Mouse (Mus musculus): ENCODE results near the gene Haus2.
"Not testable (repeated sequence)": the region's sequence is repeated elsewhere in the genome, so short reads cannot be mapped to it uniquely, and the experiment has no call there.

Haus2 gene

GRCm38 (mm10) chr2:120608830-120609723 lies at the start of gene Haus2, which contains the start of gene Lrrc57:
Gene Haus2, plus strand, starts transcription at chr2:120609383.
Gene Lrrc57, minus strand, starts transcription at chr2:120609520.
- DNase-seq (ENCODE audit: low read depth, low spot score): peak; percentile 78

GRCm38 (mm10) chr2:120561524-120561923 lies 47.7 kb upstream of the Haus2 start:
- no peak for DNase-seq (ENCODE audit: low read depth, low spot score)

- DNase-seq (ENCODE audit: low read depth, low spot score): no peak
These were observed 46.3 kb upstream of the Haus2 start for GRCm38 (mm10) chr2:120562859-120563234.

- DNase-seq (ENCODE audit: low read depth, low spot score): peak; percentile 89
These were observed 45.8 kb upstream of the Haus2 start, which contains the start of gene Zfp106 for GRCm38 (mm10) chr2:120563235-120563990. Gene Zfp106, minus strand, starts transcription at chr2:120563843.

GRCm38 (mm10) chr2:120564548-120565188 lies 44.5 kb upstream of the Haus2 start:
- DNase-seq (ENCODE audit: low read depth, low spot score): not testable (repeated sequence)

GRCm38 (mm10) chr2:120565363-120565762 lies 43.8 kb upstream of the Haus2 start:
- no peak for DNase-seq (ENCODE audit: low read depth, low spot score)

GRCm38 (mm10) chr2:120566886-120567797 lies 42.0 kb upstream of the Haus2 start, which contains the start of gene Snap23:
Gene Snap23, plus strand, starts transcription at chr2:120567671.
- DNase-seq (ENCODE audit: low read depth, low spot score): peak; percentile 89

GRCm38 (mm10) chr2:120567798-120568320 lies 41.3 kb upstream of the Haus2 start:
- DNase-seq (ENCODE audit: low read depth, low spot score): no peak

GRCm38 (mm10) chr2:120571081-120571480 lies 38.1 kb upstream of the Haus2 start:
- DNase-seq (ENCODE audit: low read depth, low spot score): no peak

- DNase-seq (ENCODE audit: low read depth, low spot score): not testable (repeated sequence)
These were observed 37.0 kb upstream of the Haus2 start for GRCm38 (mm10) chr2:120572161-120572560.

- DNase-seq (ENCODE audit: low read depth, low spot score): no peak
These were observed 34.1 kb upstream of the Haus2 start for GRCm38 (mm10) chr2:120575121-120575520.

GRCm38 (mm10) chr2:120575978-120576377 lies 33.2 kb upstream of the Haus2 start:
- no peak for DNase-seq (ENCODE audit: low read depth, low spot score)

GRCm38 (mm10) chr2:120577799-120578198 lies 31.4 kb upstream of the Haus2 start:
- no peak for DNase-seq (ENCODE audit: low read depth, low spot score)

GRCm38 (mm10) chr2:120578286-120578685 lies 30.9 kb upstream of the Haus2 start:
- no peak for DNase-seq (ENCODE audit: low read depth, low spot score)

GRCm38 (mm10) chr2:120589759-120590158 lies 19.4 kb upstream of the Haus2 start:
- peak; percentile 91 for DNase-seq (ENCODE audit: low read depth, low spot score)

- DNase-seq (ENCODE audit: low read depth, low spot score): no peak
These were observed 17.0 kb upstream of the Haus2 start for GRCm38 (mm10) chr2:120592227-120592626.

- peak; percentile 67 for DNase-seq (ENCODE audit: low read depth, low spot score)
These were observed 11.4 kb upstream of the Haus2 start for GRCm38 (mm10) chr2:120597734-120598133.

- no peak for DNase-seq (ENCODE audit: low read depth, low spot score)
These were observed 9.7 kb upstream of the Haus2 start for GRCm38 (mm10) chr2:120599506-120599905.

GRCm38 (mm10) chr2:120606021-120606690 lies 3.0 kb upstream of the Haus2 start:
- peak; percentile 74 for DNase-seq (ENCODE audit: low read depth, low spot score)

Measured in telencephalon, adult 2 months (tissue).